Mouse (Mus musculus) B cell, adult (primary cell): ENCODE measurements around the gene Fn3krp. TPM values are rescaled to one million over a fixed set of nuclear protein-coding genes. Genes with fewer than 3 reads are reported as not detected.

Experiments
- total RNA-seq: library from RNA; stranded (reverse); gene quantifications from 4 replicates; pipeline ENCODE4 v1.2.4, GENCODE M21; 2023; ENCODE audit not compliant: inconsistent age

Gene Fn3krp
- total RNA-seq: 4.6 to 6.5 TPM (median 5.3 TPM) in 4 replicates

DNA sequence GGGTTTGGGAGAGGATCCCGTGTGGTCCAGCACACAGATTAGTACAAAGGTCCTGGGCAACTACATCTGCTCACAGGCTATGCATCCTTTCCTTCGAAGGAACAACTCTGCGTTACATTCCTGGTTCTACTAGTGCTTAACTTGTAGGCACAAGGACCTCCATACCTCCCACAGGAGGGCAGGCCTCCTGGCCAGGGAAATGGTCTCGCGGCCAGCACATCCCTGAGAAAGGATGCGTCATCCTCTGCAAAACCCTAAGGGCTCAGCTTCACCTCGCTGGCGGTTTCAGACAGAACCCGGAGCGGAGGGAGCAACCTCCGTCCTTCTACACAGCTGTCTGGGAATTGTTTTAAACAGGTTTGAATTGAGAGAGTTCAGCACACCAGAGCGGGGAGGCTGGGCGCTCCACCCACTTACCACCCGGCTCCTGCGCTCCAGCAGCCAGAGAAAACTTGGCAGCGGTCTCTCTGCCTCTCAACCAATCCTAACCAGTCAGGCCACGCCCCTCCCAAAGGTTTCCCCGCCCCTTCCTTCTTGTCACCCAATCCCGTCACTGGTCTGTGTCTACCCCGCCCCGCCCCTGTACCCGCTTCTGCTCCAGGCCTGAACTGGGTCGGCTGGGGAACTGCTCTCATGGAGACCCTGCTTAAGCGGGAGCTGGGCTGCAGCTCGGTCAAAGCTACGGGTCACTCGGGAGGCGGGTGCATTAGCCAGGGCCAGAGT, at the start of gene Fn3krp:
Gene Fn3krp (plus strand): TSS at position 572 of the 723 bp plus-strand sequence.

GRCm38 (mm10) chr11:121387750-121388553, 33.2 kb upstream of the Fn3krp start, which contains the start of gene Rab40b:
Gene Rab40b (minus strand): TSS chr11:121388251.

GRCm38 (mm10) chr11:121434156-121435155, 13.3 kb downstream of the Fn3krp start, which contains the start of gene Fn3k:
Gene Fn3k (plus strand): TSS chr11:121434913.

DNA sequence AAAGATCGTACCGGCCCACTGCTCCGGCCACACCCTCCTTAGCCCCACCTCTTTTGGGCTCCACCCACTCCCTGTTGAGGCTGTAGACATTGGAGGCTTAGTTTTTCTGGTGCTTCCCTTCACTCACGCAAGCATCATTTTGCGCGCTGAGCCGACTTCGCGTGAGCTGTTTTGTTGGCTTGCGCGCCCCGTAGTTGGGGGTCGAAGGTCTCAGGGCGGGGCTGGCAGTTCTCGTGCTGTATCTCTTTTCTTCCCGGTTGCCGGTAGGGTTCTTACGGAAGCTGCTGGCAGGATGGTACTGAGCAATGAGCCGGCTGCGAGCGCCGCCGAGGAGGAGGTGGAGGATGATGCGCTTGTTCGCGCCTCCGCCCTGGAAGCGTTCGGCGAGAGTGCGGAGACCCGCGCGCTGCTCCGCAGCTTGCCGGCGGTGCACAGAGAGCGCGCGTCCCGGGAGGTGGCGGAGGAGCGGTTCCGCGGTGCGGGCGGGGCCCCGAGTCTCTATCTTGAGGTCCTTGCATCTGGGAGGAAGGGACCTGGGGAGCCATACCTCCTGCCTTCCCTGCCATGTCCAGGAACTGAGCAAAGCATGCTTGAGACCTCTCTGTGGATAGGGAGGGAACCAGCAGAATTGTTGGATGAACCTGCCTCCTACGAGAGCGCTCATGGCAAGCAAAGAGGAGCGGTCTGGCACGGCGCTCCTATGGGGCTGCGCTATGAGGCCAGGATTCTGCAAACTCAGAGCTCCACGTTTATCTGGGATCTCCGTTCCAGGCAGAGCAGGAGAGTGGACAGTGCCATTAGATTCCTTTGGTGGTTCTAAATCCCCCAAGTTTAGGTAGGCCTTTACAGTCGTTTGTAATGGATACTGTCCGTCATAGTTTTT, 30.8 kb downstream of the Fn3krp start, which contains the start of gene Tbcd:
Gene Tbcd (plus strand): TSS at position 197 of the 883 bp plus-strand sequence.

Other genes starting within 250 kb of the Fn3krp start
- gene Hexdc, start 217.0 kb upstream of the Fn3krp start, total RNA-seq: 12.4 to 20.5 TPM (median 17.1 TPM) in 4 replicates
- gene Ogfod3, start 216.7 kb upstream of the Fn3krp start, total RNA-seq: 7.9 to 11.9 TPM (median 9.4 TPM) in 4 replicates
- gene Cybc1, start 192.1 kb upstream of the Fn3krp start, total RNA-seq: 101 to 128 TPM (median 103 TPM) in 4 replicates
- 35.9 to 45.9 TPM (median 43.5 TPM) in 4 replicates for gene Narf, start 184.1 kb upstream of the Fn3krp start, total RNA-seq
- gene Foxk2, start 161.4 kb upstream of the Fn3krp start, total RNA-seq: 35.8 to 44.3 TPM (median 39.1 TPM) in 4 replicates
- 54.2 to 59.0 TPM (median 54.9 TPM) in 4 replicates for gene Wdr45b, start 67.0 kb upstream of the Fn3krp start, total RNA-seq
- not detected in 4 replicates for gene Rab40b, start 33.1 kb upstream of the Fn3krp start, total RNA-seq
- not detected in 4 replicates for gene Fn3k, start 13.5 kb downstream of the Fn3krp start, total RNA-seq
- 31.9 to 36.7 TPM (median 35.6 TPM) in 4 replicates for gene Tbcd, start 30.5 kb downstream of the Fn3krp start, total RNA-seq
- gene Zfp750, start 97.9 kb downstream of the Fn3krp start, total RNA-seq: not detected in 4 replicates